Mouse (Mus musculus): Measurements from ENCODE around the gene Gabrd. TPM values are rescaled to one million over a fixed set of nuclear protein-coding genes. Genes with fewer than 3 reads are reported as not detected.
A peak's percentile ranks its signal among the peaks of the same experiment; 100 is the strongest.
"Not testable (repeated sequence)": the region's sequence is repeated elsewhere in the genome, so short reads cannot be mapped to it uniquely, and the experiment has no call there.

Gabrd gene
- polyA plus RNA-seq, 1 experiment from 2014 or later: 0.05 TPM

DNA sequence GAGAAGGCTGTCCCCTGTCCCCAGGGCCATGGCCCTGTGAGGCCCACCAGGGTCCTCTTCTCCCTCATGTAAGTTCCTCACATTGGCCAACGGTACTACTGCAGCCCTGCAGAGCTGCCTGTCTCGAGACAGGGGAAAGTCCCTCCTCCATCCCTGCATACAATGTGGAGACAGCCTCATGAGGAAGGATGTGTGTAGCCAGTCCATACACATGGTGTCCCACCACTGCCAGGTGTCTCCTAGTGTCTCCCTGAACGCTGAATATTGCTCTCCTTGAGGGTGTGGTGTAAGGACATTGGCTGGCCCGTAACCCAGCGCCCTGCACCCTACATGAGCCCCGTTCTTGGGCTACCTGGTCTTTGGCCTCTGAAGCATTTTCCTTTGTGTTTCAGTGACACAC, 28.4 kb upstream of the Gabrd start:
- Histone ChIP-seq H3K36me3 (ENCODE audit: control insufficient read depth, insufficient read depth, low read length) (no peaks in the 10 kb centered on the region), H3K9ac (ENCODE audit: low read length) (no peak overlapping the region), H3K9me3 (ENCODE audit: control insufficient read depth, low read length) (no peaks in the 10 kb centered on the region), H3K4me3 (ENCODE audit: low read depth, low read length) (no peak overlapping the region), H3K27ac (replicated peaks) (no peak overlapping the region), H3K27me3 (ENCODE audit: control insufficient read depth, insufficient read depth, low read length) (no peaks in the 10 kb centered on the region), H3K4me2 (replicated peaks; ENCODE audit: low read depth) (no peak overlapping the region), H3K4me1 (replicated peaks; ENCODE audit: control insufficient read depth, insufficient read depth) (no peaks in the 10 kb centered on the region)
- TF ChIP-seq EP300 (optimal IDR thresholded peaks at IDR 0.05): no peak
- TF ChIP-seq CTCF (IDR thresholded peaks at IDR 0.05; ENCODE audit: low read depth): no peak
- 74% methylated on average over 6 of the region's 6 CpGs for WGBS
- ATAC-seq (ENCODE audit: low FRiP score, low TSS enrichment) (0 out of 2 replicates have a peak, but pooled peaks have one; percentile 29), DNase-seq (ENCODE audit: low spot score) (no peak)

- WGBS: 75% methylated on average over 5 of the region's 5 CpGs
- Histone ChIP-seq H3K4me3 (ENCODE audit: low read depth, low read length) (no peak overlapping the region), H3K4me1 (replicated peaks; ENCODE audit: control insufficient read depth, insufficient read depth) (no peaks in the 10 kb centered on the region), H3K27ac (replicated peaks) (no peak overlapping the region), H3K9ac (ENCODE audit: low read length) (no peak overlapping the region), H3K9me3 (ENCODE audit: control insufficient read depth, low read length) (no peaks in the 10 kb centered on the region), H3K4me2 (replicated peaks; ENCODE audit: low read depth) (no peak overlapping the region), H3K36me3 (ENCODE audit: control insufficient read depth, insufficient read depth, low read length) (no peaks in the 10 kb centered on the region), H3K27me3 (ENCODE audit: control insufficient read depth, insufficient read depth, low read length) (no peaks in the 10 kb centered on the region)
- TF ChIP-seq CTCF (IDR thresholded peaks at IDR 0.05; ENCODE audit: low read depth): no peak
- TF ChIP-seq EP300 (optimal IDR thresholded peaks at IDR 0.05): no peak
- ATAC-seq (ENCODE audit: low FRiP score, low TSS enrichment) (no peak), DNase-seq (ENCODE audit: low spot score) (no peak)
Observed at GRCm38 (mm10) chr4:155423988-155424387, 26.1 kb upstream of the Gabrd start.

- ATAC-seq (ENCODE audit: low FRiP score, low TSS enrichment); H3K36me3 ChIP-seq (ENCODE audit: control insufficient read depth, insufficient read depth, low read length); H3K9me3 ChIP-seq (ENCODE audit: control insufficient read depth, low read length); H3K4me1 ChIP-seq (replicated peaks; ENCODE audit: control insufficient read depth, insufficient read depth); H3K27me3 ChIP-seq (ENCODE audit: control insufficient read depth, insufficient read depth, low read length); H3K27ac ChIP-seq (replicated peaks); H3K4me2 ChIP-seq (replicated peaks; ENCODE audit: low read depth); H3K4me3 ChIP-seq (ENCODE audit: low read depth, low read length); H3K9ac ChIP-seq (ENCODE audit: low read length): not testable (repeated sequence)
- DNase-seq (ENCODE audit: low spot score): peak; percentile 18
- WGBS: 74% methylated on average over 20 of the region's 30 CpGs
Observed at GRCm38 (mm10) chr4:155421412-155422370, 23.8 kb upstream of the Gabrd start.

DNA sequence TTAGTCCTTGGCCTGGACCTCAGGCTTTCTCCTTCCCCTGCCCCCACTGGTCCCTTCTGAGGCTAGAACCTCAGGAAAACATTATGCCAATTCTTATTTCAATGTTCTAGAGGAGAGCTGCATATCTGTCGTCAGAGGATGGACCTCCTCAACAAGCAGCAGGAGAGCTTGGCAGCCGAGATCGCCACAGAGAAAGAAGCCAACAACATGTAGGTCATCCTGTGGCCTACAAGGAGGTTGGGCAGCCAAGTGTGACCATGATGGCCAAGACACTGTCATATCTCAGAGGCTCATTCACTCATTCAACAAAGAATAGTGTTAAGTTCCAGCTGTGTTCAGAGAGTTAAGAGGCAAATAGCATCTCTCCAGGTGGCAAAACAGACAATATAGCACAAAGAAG, 22.2 kb upstream of the Gabrd start:
- 81% methylated on average over 3 of the region's 3 CpGs for WGBS
- Histone ChIP-seq H3K27ac (replicated peaks) (no peak overlapping the region), H3K9ac (ENCODE audit: low read length) (no peak overlapping the region), H3K36me3 (ENCODE audit: control insufficient read depth, insufficient read depth, low read length) (no peaks in the 10 kb centered on the region), H3K4me1 (replicated peaks; ENCODE audit: control insufficient read depth, insufficient read depth) (no peaks in the 10 kb centered on the region), H3K4me3 (ENCODE audit: low read depth, low read length) (no peak overlapping the region), H3K4me2 (replicated peaks; ENCODE audit: low read depth) (no peak overlapping the region), H3K27me3 (ENCODE audit: control insufficient read depth, insufficient read depth, low read length) (no peaks in the 10 kb centered on the region), H3K9me3 (ENCODE audit: control insufficient read depth, low read length) (no peaks in the 10 kb centered on the region)
- ATAC-seq (ENCODE audit: low FRiP score, low TSS enrichment): no peak
- TF ChIP-seq EP300 (optimal IDR thresholded peaks at IDR 0.05) (no peak), CTCF (IDR thresholded peaks at IDR 0.05; ENCODE audit: low read depth) (no peak)
- DNase-seq (ENCODE audit: low spot score): no peak

- DNase-seq (ENCODE audit: low spot score) (no peak), ATAC-seq (ENCODE audit: low FRiP score, low TSS enrichment) (no peak)
- Histone ChIP-seq H3K36me3 (ENCODE audit: control insufficient read depth, insufficient read depth, low read length) (no peaks in the 10 kb centered on the region), H3K27ac (replicated peaks) (no peak overlapping the region), H3K9me3 (ENCODE audit: control insufficient read depth, low read length) (no peaks in the 10 kb centered on the region), H3K4me3 (ENCODE audit: low read depth, low read length) (no peak overlapping the region), H3K4me1 (replicated peaks; ENCODE audit: control insufficient read depth, insufficient read depth) (no peaks in the 10 kb centered on the region), H3K9ac (ENCODE audit: low read length) (no peak overlapping the region), H3K4me2 (replicated peaks; ENCODE audit: low read depth) (no peak overlapping the region), H3K27me3 (ENCODE audit: control insufficient read depth, insufficient read depth, low read length) (no peaks in the 10 kb centered on the region)
- WGBS: 77% methylated on average over 9 of the region's 9 CpGs
- TF ChIP-seq CTCF (IDR thresholded peaks at IDR 0.05; ENCODE audit: low read depth) (no peak), EP300 (optimal IDR thresholded peaks at IDR 0.05) (no peak)
Observed at GRCm38 (mm10) chr4:155414656-155415235, 16.8 kb upstream of the Gabrd start.

All from stomach, postnatal 0 days (tissue).